Mouse (Mus musculus) limb, embryonic 15.5 days (tissue): ENCODE data around the gene Cpa2. TPM values are rescaled to one million over a fixed set of nuclear protein-coding genes. Genes with fewer than 3 reads are reported as not detected.

Experiments used
- ATAC-seq: fragments of 200-750 bp; cut with Nextera tagmentation; 2 replicates; pipeline ENCODE4 v1.8.0; 2017; ENCODE audit warnings: low read depth, moderate TSS enrichment; ENCODE audit not compliant: insufficient number of reproducible peaks, low FRiP score, low TSS enrichment
- H3K27ac ChIP-seq: fragments of 300-500 bp; sonication (generic); 2 replicates; pipeline ENCODE4 v1.5.1; 2015; ENCODE audit warnings: moderate library complexity, mild to moderate bottlenecking, inconsistent platforms
- H3K27me3 ChIP-seq: fragments of 300-500 bp; sonication (generic); 2 replicates; pipeline ENCODE4 v1.6.1; 2015; ENCODE audit warnings: inconsistent platforms
- H3K36me3 ChIP-seq: fragments of 300-500 bp; sonication (generic); 2 replicates; pipeline ENCODE4 v1.6.1; 2015; ENCODE audit warnings: inconsistent platforms
- H3K4me1 ChIP-seq: fragments of 300-500 bp; sonication (generic); 2 replicates; pipeline ENCODE4 v1.6.1; 2015; ENCODE audit warnings: inconsistent platforms
- H3K4me2 ChIP-seq: fragments of 300-500 bp; sonication (generic); 2 replicates; pipeline ENCODE4 v1.6.1; 2015; ENCODE audit warnings: mild to moderate bottlenecking, inconsistent platforms
- H3K4me3 ChIP-seq: fragments of 300-500 bp; sonication (generic); 2 replicates; pipeline ENCODE4 v1.5.1; 2015; ENCODE audit warnings: mild to moderate bottlenecking, inconsistent platforms
- H3K9ac ChIP-seq: fragments of 300-500 bp; sonication (generic); 2 replicates; pipeline ENCODE4 v1.6.1; 2015; ENCODE audit warnings: inconsistent platforms
- H3K9me3 ChIP-seq: fragments of 300-500 bp; sonication (generic); 2 replicates; pipeline ENCODE4 v1.6.1; 2016; ENCODE audit warnings: inconsistent platforms
- WGBS: fragments of 180-500 bp; shearing (Covaris S2); methylation state at CpG from one replicate; pipeline ENCODE4 v1.1.7; 2015; 5-methylcytosine and 5-hydroxymethylcytosine counted together
- polyA plus RNA-seq: library from polyadenylated mRNA; unstranded; fragments of >200 nt; fragmentation: Nextera tagmentation; extraction: Ambion mirVana; gene quantifications from 2 replicates; pipeline ENCODE4 v1.2.1, GENCODE M21; 2015

Gene Cpa2
- 4.8 and 6.7 TPM in 2 replicates for polyA plus RNA-seq

DNA sequence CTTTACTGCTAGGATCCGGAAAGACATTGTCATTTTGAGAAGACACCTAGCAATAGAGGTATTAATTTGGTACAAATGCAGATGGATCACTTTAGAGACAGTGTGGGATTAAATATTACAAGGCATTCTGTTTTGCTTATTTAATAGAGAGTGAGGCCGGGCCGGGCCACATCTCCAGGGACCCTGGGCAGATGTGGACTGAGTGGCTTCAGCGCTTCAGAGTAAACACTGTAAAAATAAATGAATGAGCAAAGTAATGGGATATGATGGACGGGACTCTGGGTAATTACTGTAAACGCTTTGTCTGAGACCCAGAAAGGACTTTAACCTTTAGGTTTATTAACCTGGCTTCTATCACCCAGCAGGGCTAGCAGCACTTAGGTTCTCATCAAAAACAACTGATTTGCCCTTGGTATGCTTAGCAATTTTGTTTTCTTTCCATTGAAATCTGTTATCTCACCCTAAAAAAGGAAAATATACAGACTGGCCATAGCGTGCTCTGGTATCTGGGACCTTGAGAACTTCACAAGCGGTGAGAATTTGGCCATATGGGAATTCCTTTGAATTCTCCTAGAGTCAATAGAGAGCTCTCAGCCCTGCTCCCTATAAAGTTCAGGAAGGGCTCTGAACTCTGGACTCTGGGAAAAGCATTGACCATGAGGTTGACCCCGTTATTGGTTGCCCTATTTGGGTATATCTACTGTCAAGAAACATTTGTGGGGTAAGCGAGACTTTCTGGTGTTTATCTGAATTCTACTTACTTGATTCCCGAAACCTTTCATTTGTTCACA, at the start of gene Cpa2:
Gene Cpa2, plus strand, starts transcription at position 574 of the 791 bp plus-strand sequence.
- H3K27ac ChIP-seq: no peak within 1 kb of the TSS
- 56% methylated on average over 11 of the region's 11 CpGs for WGBS
- H3K36me3 ChIP-seq: no peaks in the 10 kb centered on the region
- no peak within 1 kb of the TSS for H3K4me2 ChIP-seq
- no peak within 1 kb of the TSS for H3K9ac ChIP-seq
- no peaks in the 10 kb centered on the region for H3K9me3 ChIP-seq
- no peak within 1 kb of the TSS for H3K4me3 ChIP-seq
- H3K27me3 ChIP-seq: no peaks in the 10 kb centered on the region
- peaks cover 32% of the 10 kb centered on the region for H3K4me1 ChIP-seq
- ATAC-seq: no peak

DNA sequence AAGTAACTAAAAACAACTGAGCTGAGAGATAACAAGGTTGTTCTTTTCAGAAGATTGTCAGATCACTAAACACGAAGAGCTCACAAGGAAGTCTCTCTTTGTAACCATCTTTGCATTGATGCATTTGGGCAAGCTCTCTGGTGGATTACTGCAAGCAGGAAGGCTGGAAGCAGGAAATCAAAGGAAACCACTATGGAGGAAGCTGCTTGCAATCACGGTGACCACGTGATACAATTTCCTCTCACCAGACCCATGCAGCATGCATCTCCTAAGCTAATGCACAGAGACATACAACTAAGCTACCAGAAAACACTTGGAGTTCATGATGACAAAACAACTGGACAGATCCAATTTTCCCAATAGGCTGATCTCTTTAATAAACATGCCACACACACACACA, 42.3 kb upstream of the Cpa2 start:
- Histone ChIP-seq H3K4me2 (no peak overlapping the region), H3K9me3 (no peaks in the 10 kb centered on the region), H3K4me3 (no peak overlapping the region), H3K4me1 (peaks cover 3% of the 10 kb centered on the region; the same call in 1 of the 2 replicates), H3K9ac (no peak overlapping the region), H3K27ac (no peak overlapping the region), H3K36me3 (peaks cover 44% of the 10 kb centered on the region), H3K27me3 (no peaks in the 10 kb centered on the region)
- 83% methylated on average over 3 of the region's 3 CpGs for WGBS
- no peak for ATAC-seq

DNA sequence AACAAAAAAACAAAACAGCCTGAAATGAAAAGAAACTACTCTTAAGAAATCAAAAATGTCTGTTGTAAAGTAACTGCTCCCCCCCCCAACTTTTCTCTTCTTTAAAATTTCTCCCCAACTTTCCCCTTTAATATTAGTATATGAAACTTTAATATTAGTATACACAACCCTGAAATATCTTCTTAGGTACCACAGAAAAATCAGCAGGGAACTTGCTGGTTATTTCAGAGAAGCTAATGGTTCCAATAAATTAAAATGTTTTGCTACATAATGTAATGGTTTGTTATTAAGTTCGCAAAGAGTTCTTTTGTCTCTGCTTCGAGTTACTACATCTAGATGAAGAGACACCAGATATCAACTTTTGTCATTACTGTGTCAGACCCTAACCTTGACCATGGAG, 32.6 kb upstream of the Cpa2 start:
- H3K9ac ChIP-seq: no peak overlapping the region
- H3K4me3 ChIP-seq: peak overlapping the region; percentile 55
- H3K36me3 ChIP-seq: peaks cover 20% of the 10 kb centered on the region
- no peaks in the 10 kb centered on the region for H3K9me3 ChIP-seq
- peaks cover 7% of the 10 kb centered on the region for H3K4me1 ChIP-seq
- 5% methylated on average over 2 of the region's 2 CpGs for WGBS
- H3K27ac ChIP-seq: peak overlapping the region; percentile 99
- H3K4me2 ChIP-seq: peak overlapping the region; percentile 58
- H3K27me3 ChIP-seq: no peaks in the 10 kb centered on the region
- ATAC-seq: no peak

DNA sequence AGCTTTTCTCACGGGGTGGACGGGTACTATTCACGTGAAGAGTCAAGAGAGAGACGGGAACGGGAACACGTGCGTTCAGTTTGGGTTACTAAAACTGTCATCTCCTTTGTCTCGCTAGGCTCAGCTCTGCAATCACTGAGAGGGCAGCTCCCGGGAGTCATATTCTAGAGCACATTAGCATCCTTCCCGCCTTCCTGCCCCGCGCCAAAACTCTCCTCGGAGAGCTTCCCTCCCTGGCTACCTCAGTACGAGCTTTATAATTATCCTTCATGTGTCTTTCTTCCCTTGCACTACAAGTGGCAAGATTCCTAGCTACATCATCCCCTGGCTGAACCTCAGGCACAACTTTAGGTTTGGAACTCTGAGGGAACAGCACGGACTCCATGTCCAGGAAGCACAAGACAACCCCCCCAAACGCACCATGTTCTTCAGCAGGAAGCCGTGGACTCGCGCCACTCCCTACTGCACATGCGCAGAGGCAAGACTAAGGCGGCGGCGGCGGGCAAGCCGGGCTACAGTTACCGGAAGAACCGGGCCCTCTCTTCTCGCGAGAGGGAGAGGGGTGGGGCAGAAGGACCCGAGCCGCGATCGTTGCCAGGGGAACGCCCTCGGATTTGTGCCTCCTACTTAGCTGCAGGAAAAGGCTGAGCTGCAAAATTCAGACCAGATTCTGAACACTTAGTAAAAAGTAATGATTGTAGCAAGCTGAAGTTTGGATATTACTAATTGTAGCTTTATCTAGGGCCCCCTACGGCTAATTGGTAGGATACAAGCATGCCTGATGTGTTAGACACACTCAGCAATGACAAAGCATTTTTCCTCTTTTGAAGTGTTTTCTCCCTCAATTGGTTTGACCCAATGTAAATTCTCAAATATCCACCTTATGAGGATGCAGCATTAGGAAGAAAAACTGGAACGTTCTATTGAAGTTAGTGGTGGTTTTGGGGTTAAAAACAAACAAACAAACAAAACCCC, 31.8 kb upstream of the Cpa2 start, which contains the start of the genes Tmem209 and Ssmem1:
Gene Tmem209, minus strand, starts transcription at position 519 of the 975 bp plus-strand sequence.
Gene Ssmem1, plus strand, starts transcription at position 585 of the 975 bp plus-strand sequence.
- H3K27ac ChIP-seq: peak within 1 kb of the TSS; percentile 99
- H3K36me3 ChIP-seq: peaks cover 17% of the 10 kb centered on the region
- H3K9me3 ChIP-seq: no peaks in the 10 kb centered on the region
- H3K4me3 ChIP-seq: peak within 1 kb of the TSS; percentile 55
- ATAC-seq: peak; percentile 99
- peaks cover 12% of the 10 kb centered on the region for H3K4me1 ChIP-seq
- WGBS: under 1% methylated on average over 37 of the region's 37 CpGs
- H3K27me3 ChIP-seq: no peaks in the 10 kb centered on the region
- peak within 1 kb of the TSS; percentile 60 for H3K9ac ChIP-seq
- peak within 1 kb of the TSS; percentile 58 for H3K4me2 ChIP-seq

DNA sequence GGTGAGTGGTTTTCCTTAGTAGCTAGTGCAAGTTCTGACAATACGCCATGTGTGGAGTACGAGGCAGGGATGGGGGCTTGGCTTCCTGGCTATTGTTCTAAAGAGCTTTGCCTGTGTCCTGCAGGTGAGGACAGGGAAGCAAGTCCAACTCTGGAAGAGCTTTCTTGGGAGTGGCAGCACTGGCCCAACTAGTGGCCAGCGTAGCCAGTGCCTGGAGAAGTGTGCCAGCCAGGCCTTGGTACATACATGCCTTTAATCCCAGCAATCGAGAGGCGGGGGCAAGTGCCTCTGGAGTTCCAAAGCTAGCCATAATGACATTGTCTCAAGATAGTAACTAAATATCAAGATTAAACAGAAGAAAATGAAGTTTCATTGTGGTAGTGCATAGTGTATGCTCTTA, 31.1 kb upstream of the Cpa2 start:
- Histone ChIP-seq H3K27ac (peak overlapping the region; percentile 99), H3K4me1 (peaks cover 14% of the 10 kb centered on the region), H3K9me3 (no peaks in the 10 kb centered on the region), H3K36me3 (peaks cover 13% of the 10 kb centered on the region), H3K27me3 (no peaks in the 10 kb centered on the region), H3K9ac (no peak overlapping the region), H3K4me2 (peak overlapping the region; percentile 42; the same call in 1 of the 2 replicates), H3K4me3 (no peak overlapping the region)
- no peak for ATAC-seq
- 67% methylated on average over 5 of the region's 5 CpGs for WGBS

DNA sequence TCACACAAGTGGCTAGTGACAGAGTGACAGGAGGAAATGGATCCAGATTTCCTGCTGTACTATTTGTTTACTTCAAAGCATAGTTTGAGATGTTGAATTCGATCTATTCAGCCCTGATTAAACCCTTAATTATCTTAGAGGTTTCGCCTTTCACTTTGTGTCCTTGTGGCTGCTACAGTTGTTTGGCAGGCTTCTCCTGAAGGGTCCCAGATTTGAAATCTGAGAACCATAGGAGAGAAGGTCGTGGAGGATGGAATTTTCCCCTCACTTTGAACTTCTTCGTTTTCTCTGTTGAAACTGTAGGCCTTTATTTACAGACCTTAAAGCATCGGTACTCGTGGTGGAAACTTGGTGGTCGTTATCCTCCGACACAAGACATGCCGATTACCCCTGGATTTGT, 27.1 kb upstream of the Cpa2 start:
- Histone ChIP-seq H3K9ac (no peak overlapping the region), H3K9me3 (no peaks in the 10 kb centered on the region), H3K36me3 (no peaks in the 10 kb centered on the region), H3K4me3 (no peak overlapping the region), H3K4me1 (peaks cover 16% of the 10 kb centered on the region), H3K27ac (no peak overlapping the region), H3K27me3 (no peaks in the 10 kb centered on the region), H3K4me2 (no peak overlapping the region)
- ATAC-seq: no peak
- 10% methylated on average over 9 of the region's 9 CpGs for WGBS

DNA sequence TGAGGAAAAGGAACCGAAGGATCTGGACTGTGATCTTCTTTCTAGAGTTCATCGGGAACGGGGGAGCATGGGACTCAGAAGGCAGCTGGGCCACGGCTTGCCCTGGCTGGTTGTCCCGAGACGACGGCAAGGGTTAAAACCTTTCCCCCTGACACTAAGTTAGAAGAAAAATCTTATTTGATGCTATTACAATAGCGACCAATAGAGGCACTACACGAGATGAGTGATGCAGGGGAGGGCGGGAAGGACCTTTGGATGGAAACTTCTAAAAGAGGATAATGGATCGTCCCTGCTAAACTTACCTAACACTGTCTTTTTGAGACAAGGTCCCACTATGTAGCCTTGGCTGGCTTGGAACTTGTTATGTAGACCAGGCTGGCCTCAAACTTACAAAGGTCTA, 21.0 kb upstream of the Cpa2 start:
- ATAC-seq: no peak
- H3K27ac ChIP-seq: no peak overlapping the region
- H3K27me3 ChIP-seq: no peaks in the 10 kb centered on the region
- H3K36me3 ChIP-seq: no peaks in the 10 kb centered on the region
- no peak overlapping the region for H3K4me2 ChIP-seq
- no peak overlapping the region for H3K9ac ChIP-seq
- peaks cover 10% of the 10 kb centered on the region for H3K4me1 ChIP-seq
- H3K9me3 ChIP-seq: no peaks in the 10 kb centered on the region
- 72% methylated on average over 11 of the region's 11 CpGs for WGBS
- H3K4me3 ChIP-seq: no peak overlapping the region

DNA sequence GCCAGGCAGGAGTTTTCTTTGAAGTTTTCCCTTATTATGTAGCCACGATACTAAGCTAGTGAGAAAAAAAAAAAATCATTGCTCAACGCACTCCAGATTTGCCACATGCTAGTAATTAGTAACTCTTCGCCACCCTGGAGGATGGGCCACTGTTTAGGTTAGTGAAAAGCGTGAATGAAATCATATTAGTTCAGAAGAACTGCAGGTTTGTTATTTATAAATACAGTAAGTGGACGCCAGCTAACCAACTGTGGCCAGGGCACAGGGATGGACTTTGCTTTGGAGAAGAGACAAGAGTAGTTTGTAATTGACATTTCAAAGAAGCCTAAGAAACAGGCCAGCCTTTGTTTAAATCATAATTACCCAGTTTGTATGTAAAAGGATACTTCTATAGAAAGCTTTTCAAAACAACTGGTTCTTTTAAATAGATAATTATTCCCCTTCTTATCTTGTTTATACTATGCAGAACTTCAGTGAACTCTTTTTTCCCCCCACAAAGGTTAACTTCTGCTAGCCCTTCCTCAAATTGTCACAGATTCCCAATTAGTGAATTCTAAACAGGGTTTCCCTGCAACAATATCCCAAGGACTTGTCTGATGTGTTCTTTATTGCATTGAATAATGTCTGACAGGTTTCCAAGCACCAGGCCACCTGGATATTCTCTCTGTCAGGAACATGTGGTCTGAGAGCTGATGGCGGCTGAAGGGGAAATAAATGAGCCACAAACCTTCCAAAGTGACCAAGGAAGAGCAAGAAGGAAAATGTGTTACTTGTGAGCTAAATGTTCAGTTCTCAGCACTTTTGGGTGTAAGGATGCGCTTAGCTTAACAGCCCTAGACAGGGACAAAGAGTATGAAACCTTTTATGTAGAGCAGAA, 15.7 kb upstream of the Cpa2 start:
- H3K36me3 ChIP-seq: no peaks in the 10 kb centered on the region
- H3K9ac ChIP-seq: no peak overlapping the region
- no peak for ATAC-seq
- peaks cover 39% of the 10 kb centered on the region for H3K4me1 ChIP-seq
- H3K27me3 ChIP-seq: no peaks in the 10 kb centered on the region
- no peak overlapping the region for H3K4me3 ChIP-seq
- H3K4me2 ChIP-seq: no peak overlapping the region
- 34% methylated on average over 7 of the region's 7 CpGs for WGBS
- H3K9me3 ChIP-seq: no peaks in the 10 kb centered on the region
- peak overlapping the region; percentile 88 for H3K27ac ChIP-seq

DNA sequence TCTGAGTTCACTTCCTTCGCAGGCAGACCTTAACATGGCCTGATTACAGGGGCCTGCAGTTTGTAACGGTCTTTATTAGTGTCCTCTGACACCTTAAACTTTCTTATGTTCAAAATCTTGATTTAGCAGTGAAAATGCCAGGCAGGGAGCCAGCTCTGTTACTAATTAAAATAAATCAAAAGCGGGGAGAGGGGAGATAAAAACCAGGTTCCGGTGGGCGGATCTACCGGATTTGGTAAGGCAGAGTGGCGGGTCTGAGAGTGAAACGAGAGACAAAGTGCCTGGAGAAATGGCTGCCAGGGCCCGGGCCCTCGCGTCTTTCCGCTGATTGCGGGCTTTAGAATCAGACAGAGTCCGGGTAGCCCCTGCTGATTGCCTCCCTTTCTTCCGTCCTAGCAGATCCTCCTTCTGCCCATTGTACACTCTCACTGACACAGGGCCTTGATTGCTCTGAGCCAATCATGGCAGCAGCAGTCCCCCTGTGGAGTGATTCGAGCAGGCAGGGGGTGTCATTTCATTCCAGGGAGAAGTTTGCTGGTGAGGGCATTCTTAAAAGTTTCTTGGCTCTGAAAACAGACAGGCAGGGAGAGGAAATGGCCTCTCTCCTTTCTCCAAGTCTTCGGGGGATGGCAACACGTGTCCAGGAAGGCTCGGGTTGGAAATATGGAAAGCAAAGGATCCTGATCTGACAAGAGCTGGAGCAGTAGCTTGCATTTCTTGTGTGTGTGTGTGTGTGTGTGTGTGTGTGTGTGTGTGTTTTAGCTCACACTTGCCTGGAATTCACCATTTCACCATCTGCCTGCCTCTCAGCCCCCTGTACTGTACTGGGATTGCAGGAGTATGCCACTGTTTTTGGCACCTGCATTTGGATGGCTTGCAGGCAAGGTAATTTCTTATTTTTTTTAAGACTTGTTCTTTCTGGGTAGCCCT, 14.5 kb upstream of the Cpa2 start:
- Histone ChIP-seq H3K4me2 (0 out of 2 replicates have a peak overlapping the region, but pooled peaks have one; percentile 21), H3K9ac (no peak overlapping the region), H3K36me3 (no peaks in the 10 kb centered on the region), H3K27ac (peak overlapping the region; percentile 88), H3K4me1 (peaks cover 39% of the 10 kb centered on the region), H3K4me3 (no peak overlapping the region), H3K9me3 (no peaks in the 10 kb centered on the region), H3K27me3 (no peaks in the 10 kb centered on the region)
- ATAC-seq: no peak
- WGBS: 13% methylated on average over 19 of the region's 19 CpGs

DNA sequence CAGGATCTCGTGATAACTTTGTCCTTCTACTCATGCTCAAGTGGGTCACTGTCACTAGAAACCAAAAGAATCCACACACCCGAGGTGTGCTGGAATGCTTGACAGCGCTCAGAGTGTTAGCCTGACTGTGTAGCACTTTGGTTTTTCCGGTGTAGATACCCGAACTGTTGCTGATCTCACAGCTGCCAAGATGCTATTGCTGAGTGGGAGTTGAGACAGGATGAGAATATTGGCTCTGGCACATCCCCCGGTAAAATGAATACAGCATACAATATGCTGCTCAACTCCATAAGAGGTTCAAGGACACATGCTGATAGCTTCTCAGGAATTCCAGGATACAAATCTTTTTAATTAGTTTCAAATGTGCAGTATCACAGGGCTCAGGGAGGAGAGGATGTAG, 12.6 kb upstream of the Cpa2 start:
- Histone ChIP-seq H3K27ac (no peak overlapping the region), H3K27me3 (no peaks in the 10 kb centered on the region), H3K4me2 (no peak overlapping the region), H3K4me3 (no peak overlapping the region), H3K4me1 (peaks cover 39% of the 10 kb centered on the region), H3K9me3 (no peaks in the 10 kb centered on the region), H3K9ac (no peak overlapping the region), H3K36me3 (no peaks in the 10 kb centered on the region)
- 27% methylated on average over 6 of the region's 6 CpGs for WGBS
- ATAC-seq: no peak
